Mouse (Mus musculus): ENCODE data around the gene Preb. TPM values are rescaled to one million over a fixed set of nuclear protein-coding genes. Genes with fewer than 3 reads are reported as not detected.

The Preb gene
- 100 to 1,000 TPM; 319 to 353 TPM for total RNA-seq (2023)

GRCm38 (mm10) chr5:30959966-30960501 is at the start of gene Preb:
Preb (minus strand) TSS chr5:30960361.

GRCm38 (mm10) chr5:30968416-30968815 is 8.3 kb upstream of the Preb start, which contains the start of gene Tcf23:
Tcf23 (plus strand) TSS chr5:30968662.

DNA sequence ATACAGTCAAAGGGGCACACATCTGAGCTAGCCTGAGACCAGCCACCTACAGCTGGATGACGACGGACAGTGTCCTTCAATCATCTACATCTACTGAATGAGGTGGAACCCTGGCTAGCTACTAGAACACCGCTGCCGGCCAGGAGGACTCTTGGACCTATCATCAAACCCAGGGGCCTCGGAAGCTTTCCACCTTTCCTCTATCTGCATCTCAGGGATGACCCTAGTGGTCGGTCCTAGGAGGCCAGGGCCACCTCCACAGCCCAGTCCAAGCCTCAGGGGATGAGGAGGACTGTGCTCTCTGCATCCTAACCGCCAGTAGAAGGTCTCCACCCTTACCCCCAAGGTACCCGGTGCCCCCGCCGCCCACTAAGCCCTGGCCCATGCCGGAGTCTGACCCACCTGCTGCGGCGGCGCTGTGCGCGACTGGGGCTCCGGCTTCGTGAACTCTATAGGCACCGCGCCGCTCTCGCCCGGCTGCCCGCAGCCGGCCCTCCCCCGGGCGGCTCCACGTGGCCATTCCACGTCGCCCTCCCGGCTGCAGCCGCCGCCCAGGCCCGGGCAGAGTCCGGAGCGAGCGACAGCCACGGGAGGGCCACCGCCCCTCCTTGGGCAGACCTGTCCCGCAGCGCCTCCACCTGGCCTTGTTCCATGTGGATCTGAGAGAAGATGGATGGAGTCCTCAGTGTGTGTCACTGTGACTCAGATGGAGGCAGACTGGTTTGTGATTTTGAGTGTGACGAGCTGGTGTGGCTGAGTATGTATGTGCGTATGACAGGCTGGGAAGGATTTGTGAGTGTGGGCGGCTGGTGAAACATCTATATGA is 15.0 kb downstream of the Preb start, which contains the start of gene Cgref1:
Gene Cgref1, minus strand, starts transcription at position 636 of the 826 bp plus-strand sequence.

GRCm38 (mm10) chr5:30921256-30922033 is 38.7 kb downstream of the Preb start, which contains the start of gene Khk:
Khk (plus strand) TSS chr5:30921431.

GRCm38 (mm10) chr5:30913060-30913841 is 46.9 kb downstream of the Preb start, which contains the start of gene Emilin1:
Emilin1 (plus strand) TSS chr5:30913402.

DNA sequence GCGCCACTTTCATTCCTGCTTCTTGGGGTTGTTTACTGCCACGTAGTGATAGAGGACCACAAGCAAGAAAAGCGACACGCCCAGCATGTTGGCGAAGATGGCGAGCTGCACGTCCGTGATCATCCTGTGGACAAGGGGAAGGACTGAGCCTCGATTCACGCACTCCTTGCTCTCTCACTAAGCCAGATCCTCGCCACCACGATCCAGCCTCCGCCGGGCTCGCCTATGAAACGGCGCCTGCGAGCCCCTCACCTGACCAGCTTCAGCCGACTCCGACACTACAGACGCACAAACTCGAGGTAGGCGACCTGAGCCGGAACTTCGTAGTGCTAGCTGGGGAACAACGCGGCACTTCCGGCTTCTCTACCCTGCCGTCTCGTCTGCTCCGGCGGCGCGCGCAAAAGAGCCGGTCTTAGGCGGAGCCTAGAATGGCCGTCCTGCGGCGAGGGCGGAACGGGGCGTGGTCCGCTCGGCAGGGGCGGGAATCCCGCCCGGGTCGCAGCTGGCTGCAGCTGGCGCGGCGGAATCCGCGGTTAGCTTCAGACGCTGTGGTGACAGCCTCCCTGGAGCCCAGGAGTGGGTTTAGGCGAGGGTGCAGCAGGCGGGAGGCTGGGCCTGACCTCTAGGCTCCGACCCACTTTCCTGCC is 52.6 kb downstream of the Preb start, which contains the start of gene Ost4:
Gene Ost4, minus strand, starts transcription at position 376 of the 647 bp plus-strand sequence.

Other genes starting within 250 kb of the Preb start
- gene Dpysl5, start 248.8 kb downstream of the Preb start, total RNA-seq (2023): not detected
- 1 to 10 TPM; 2.1 to 2.2 TPM for gene Mapre3, start 145.7 kb downstream of the Preb start, total RNA-seq (2023)
- 10 to 100 TPM; 26.1 to 28.0 TPM for gene Tmem214, start 92.3 kb downstream of the Preb start, total RNA-seq (2023)
- 1 to 10 TPM; 6.7 to 7.0 TPM for gene Agbl5, start 71.7 kb downstream of the Preb start, total RNA-seq (2023)
- 100 to 1,000 TPM; 134 to 146 TPM for gene Ost4, start 52.6 kb downstream of the Preb start, total RNA-seq (2023)
- 10 to 100 TPM; 30.1 to 37.7 TPM for gene Emilin1, start 47.0 kb downstream of the Preb start, total RNA-seq (2023)
- 10 to 100 TPM; 31.5 to 33.0 TPM for gene Khk, start 38.9 kb downstream of the Preb start, total RNA-seq (2023)
- gene Cgref1, start 14.8 kb downstream of the Preb start, total RNA-seq (2023): not detected
- not detected for gene Tcf23, start 8.3 kb upstream of the Preb start, total RNA-seq (2023)
- gene Atraid, start 88.0 kb upstream of the Preb start, total RNA-seq (2023): 10 to 100 TPM; 17.9 to 23.8 TPM
- gene Slc5a6, start 88.6 kb upstream of the Preb start, total RNA-seq (2023): 1 to 10 TPM; 2.4 to 3.2 TPM
- gene Cad, start 94.4 kb upstream of the Preb start, total RNA-seq (2023): 10 to 100 TPM; 17.6 to 19.8 TPM
- gene Dnajc5g, start 145.9 kb upstream of the Preb start, total RNA-seq (2023): not detected
- gene Slc30a3, start 147.9 kb upstream of the Preb start, total RNA-seq (2023): not detected
- not detected for gene Trim54, start 156.4 kb upstream of the Preb start, total RNA-seq (2023)
- gene Ucn, start 178.5 kb upstream of the Preb start, total RNA-seq (2023): not detected
- gene Mpv17, start 193.9 kb upstream of the Preb start, total RNA-seq (2023): 10 to 100 TPM in 1 of 2 experiments, 1 to 10 TPM in 1; 8.7 to 11.5 TPM
- gene Gm29609, start 219.6 kb upstream of the Preb start, total RNA-seq (2023): 1 to 10 TPM in 1 of 2 experiments, under 1 TPM in 1; 0.56 to 1.1 TPM
- gene Gtf3c2, start 219.8 kb upstream of the Preb start, total RNA-seq (2023): 10 to 100 TPM; 72.0 to 74.7 TPM
- gene Snx17, start 232.9 kb upstream of the Preb start, total RNA-seq (2023): 10 to 100 TPM; 48.7 to 57.6 TPM
- gene Eif2b4, start 233.1 kb upstream of the Preb start, total RNA-seq (2023): 10 to 100 TPM; 21.2 to 27.4 TPM
- 10 to 100 TPM; 27.5 to 31.2 TPM for gene Zfp513, start 241.9 kb upstream of the Preb start, total RNA-seq (2023)

All from neutrophil, adult 59 days (primary cell).